Mouse (Mus musculus): ENCODE measurements around the gene AI854703.

AI854703 gene

GRCm38 (mm10) chr6:48626464-48626863, at the start of gene AI854703:
Gene AI854703, plus strand, starts transcription at chr6:48626764.
- DNase-seq, result no peak

DNA sequence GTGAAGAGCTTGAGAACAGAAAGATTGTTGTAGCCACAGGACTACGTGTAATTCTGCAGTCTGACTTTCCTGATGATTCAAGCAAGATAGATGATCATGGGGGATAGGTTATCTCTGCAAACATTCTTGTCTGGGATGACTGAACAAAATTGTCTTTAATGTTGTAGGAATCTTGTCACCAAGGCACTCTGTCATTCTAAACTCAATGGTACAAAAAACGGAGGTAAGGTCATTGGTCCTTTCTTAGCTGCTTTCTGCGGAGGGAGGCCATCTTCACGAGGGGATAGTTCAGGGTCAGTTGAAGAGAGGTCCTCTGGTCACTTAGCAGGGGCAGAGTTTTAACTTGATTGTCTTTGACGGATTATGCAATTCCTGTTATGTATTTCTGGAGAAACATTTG, 47.8 kb upstream of the AI854703 start:
- DNase-seq, result no peak

- no peak for DNase-seq
Observed at GRCm38 (mm10) chr6:48579215-48579648, 47.3 kb upstream of the AI854703 start.

DNA sequence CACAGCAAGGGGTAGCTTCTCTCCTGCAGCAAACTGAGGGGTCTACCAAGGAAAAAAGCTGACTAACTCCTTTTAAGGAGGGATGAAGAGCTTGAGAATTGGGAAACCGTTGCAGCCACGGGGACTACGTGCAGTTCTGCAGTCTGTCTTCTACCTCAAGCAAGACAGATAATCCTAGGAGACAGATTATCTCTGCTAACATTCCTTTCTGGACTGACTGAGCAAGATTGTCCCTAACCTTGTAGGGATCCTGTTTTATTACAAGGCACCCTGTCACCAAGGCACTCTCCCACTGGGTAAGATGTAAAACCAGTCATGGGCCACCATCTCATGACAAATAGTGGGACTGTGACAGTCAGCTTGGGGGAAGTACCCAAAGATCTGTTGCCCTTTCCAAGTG, 45.3 kb upstream of the AI854703 start:
- DNase-seq, result no peak

DNA sequence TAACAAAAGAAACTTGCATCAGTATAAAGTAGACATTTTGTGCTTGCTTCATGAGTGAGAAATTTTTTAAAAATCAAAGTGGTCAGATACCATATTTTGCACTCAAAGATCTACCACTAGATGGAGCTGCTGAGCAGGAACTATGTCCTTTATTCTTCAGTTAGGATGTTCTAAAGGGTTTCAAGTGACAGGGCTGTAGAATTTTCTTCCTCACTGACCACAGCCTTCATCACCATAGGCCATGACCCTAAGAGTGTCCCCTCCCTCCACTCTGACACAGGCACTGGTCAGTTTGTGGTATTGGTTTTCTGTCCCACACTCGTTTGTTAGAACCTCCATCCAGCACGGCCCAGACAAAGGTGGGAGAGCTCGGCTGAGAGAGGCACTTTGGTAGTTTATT, 44.5 kb upstream of the AI854703 start:
- DNase-seq, result no peak

GRCm38 (mm10) chr6:48589194-48589750, 37.3 kb upstream of the AI854703 start, which contains the start of gene Gm45021:
Gene Gm45021, plus strand, starts transcription at chr6:48589610.
- no peak for DNase-seq

- no peak for DNase-seq
Observed at GRCm38 (mm10) chr6:48591221-48591845, 35.2 kb upstream of the AI854703 start.

- no peak for DNase-seq
Observed at GRCm38 (mm10) chr6:48591871-48592270, 34.7 kb upstream of the AI854703 start.

GRCm38 (mm10) chr6:48593158-48594042, 33.2 kb upstream of the AI854703 start, which contains the start of the genes Repin1 and Gm44965:
Gene Repin1, plus strand, starts transcription at chr6:48593883.
Gene Gm44965, plus strand, starts transcription at chr6:48593941.
- peak; percentile 54 to 63 for DNase-seq

GRCm38 (mm10) chr6:48594043-48594738, 32.4 kb upstream of the AI854703 start:
- DNase-seq, result no peak

DNA sequence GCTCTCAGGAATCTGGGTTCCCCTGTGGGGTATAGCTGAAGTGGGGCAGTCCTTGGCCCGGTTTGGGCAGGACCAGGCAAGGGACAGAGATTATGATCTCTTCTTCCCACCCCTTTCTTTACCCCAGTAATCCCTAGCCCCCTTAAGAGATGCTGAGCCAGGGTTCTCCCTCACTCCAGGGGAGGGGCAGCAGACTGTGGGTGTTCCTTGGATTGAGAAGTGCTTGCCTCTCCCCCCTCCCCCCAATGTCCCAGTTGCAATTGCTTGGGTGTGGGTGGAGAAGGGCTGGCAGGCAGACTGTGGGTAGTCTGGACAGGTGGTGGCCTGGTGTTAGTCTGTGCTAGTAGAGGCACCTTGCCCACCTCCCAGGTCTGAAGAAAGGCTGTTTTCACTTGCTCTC, 31.3 kb upstream of the AI854703 start:
- DNase-seq, result no peak

GRCm38 (mm10) chr6:48596545-48597232, 29.9 kb upstream of the AI854703 start:
- DNase-seq, result no peak

GRCm38 (mm10) chr6:48597233-48597625, 29.3 kb upstream of the AI854703 start:
- no peak for DNase-seq

- DNase-seq, result no peak
Observed at GRCm38 (mm10) chr6:48600594-48600993, 26.0 kb upstream of the AI854703 start.

GRCm38 (mm10) chr6:48601271-48602079, 25.1 kb upstream of the AI854703 start, which contains the start of gene Zfp775:
Gene Zfp775, plus strand, starts transcription at chr6:48602063.
- peak; percentile 90 to 91 for DNase-seq

GRCm38 (mm10) chr6:48602080-48602741, 24.4 kb upstream of the AI854703 start:
- no peak for DNase-seq

DNA sequence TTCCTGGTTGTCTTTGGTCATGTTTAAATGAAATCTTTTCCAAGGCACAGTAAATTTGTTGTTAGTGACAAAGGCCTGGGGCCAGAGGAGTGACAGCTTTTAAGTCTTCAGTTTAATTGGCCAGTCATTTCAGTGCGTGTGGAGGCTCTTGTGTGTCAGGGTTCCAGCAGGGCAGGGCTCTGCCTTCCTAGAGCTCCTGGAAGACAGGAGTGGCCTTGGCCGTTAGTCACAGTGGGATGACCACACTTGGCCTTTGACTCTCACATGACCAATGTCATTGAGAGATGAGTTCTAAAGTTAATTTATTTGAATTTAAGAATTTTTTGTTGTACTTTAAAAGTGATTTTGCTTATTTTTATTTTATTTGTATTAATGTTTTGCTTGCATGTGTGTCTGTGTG, 18.4 kb upstream of the AI854703 start:
- DNase-seq, result no peak

DNA sequence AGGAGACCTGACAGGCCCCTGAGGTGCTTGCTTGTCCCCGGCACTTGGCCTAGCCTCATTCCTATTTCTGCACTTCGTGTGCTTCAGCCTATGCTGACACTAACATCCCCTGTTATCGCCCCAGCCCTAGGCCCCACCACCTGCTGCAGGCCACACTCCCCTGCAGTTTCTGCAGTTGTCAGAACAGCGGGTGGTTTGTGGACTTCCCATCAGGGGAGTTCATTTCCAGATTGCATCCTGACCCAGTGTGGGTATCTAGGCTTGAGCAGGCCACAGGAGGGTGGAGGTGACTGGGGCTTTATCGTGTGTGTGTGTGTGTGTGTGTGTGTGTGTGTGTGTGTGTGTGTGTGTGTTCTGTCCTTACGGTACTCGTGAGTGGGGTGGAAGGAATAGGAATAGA, 17.1 kb upstream of the AI854703 start:
- DNase-seq, result no peak

GRCm38 (mm10) chr6:48610657-48611056, 15.9 kb upstream of the AI854703 start:
- DNase-seq, result no peak

DNA sequence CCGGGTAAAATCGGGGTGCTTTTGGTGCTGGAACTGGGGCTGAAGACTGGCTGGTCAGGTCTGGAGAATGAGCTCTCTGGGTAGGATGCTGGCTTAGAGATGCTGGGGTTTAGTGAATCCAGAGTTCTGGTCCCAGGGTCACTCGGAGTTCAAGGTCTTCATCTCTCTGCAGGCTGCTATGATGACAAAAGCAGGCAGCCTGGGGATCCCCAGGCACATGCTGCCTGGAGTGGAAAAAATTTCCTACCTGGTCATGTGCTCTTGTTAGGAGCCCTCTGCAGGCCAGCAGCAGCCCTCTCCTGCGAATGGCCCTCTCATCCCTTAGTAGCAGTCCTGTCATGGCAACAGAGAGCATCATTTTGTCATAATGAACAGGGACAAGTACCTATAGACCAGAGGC, 13.1 kb upstream of the AI854703 start:
- no peak for DNase-seq

- no peak for DNase-seq
Observed at GRCm38 (mm10) chr6:48614756-48615155, 11.8 kb upstream of the AI854703 start.

Data from thymus, adult 18-20 months (tissue).